Mouse (Mus musculus): ENCODE data around the gene Skap2. TPM values are rescaled to one million over a fixed set of nuclear protein-coding genes. Genes with fewer than 3 reads are reported as not detected.

Gene Skap2
- total and polyA plus RNA-seq, 2 experiments from 2014 or later = 11.5 to 12.5 TPM

DNA sequence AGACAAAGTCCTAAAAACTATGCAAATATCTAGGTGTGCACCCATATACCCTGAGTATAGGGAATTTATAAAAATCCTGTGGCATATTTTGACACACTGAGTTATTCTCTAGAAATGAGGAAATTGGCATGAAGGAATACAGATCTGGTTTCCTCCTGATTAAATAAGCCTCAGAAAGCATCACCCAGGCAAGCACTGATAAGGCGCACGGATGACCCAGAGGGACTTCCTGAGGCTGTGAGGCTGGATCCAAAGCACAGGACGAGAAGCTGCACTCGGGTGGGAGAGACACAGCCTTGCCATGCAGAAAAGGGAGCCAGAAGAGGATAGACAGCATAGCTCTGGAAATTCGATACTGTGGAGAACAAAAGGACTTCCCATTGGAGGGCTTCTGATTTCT, 12.4 kb upstream of the Skap2 start:
- no peak for TF ChIP-seq CTCF (IDR thresholded peaks at IDR 0.05)
- Histone ChIP-seq H3K36me3 (ENCODE audit: insufficient read depth, low read length) (no peaks in the 10 kb centered on the region), H3K27ac (ENCODE audit: low read depth, low read length) (no peak overlapping the region), H3K27me3 (ENCODE audit: insufficient read depth, low read length) (no peaks in the 10 kb centered on the region), H3K4me1 (ENCODE audit: insufficient read depth, low read length) (no peaks in the 10 kb centered on the region; the same call in 1 of the 2 replicates), H3K9me3 (ENCODE audit: low read length) (no peaks in the 10 kb centered on the region), H3K4me2 (ENCODE audit: low read depth, low read length, poor library complexity, severe bottlenecking) (no peak overlapping the region), H3K9ac (replicated peaks; ENCODE audit: low read length, poor library complexity, severe bottlenecking) (no peak overlapping the region), H3K4me3 (ENCODE audit: low read depth, low read length) (no peak overlapping the region)
- no peak for DNase-seq (ENCODE audit: low spot score)
- 54% methylated on average over 5 of the region's 5 CpGs for WGBS
- no peak for ATAC-seq (ENCODE audit: low FRiP score)

DNA sequence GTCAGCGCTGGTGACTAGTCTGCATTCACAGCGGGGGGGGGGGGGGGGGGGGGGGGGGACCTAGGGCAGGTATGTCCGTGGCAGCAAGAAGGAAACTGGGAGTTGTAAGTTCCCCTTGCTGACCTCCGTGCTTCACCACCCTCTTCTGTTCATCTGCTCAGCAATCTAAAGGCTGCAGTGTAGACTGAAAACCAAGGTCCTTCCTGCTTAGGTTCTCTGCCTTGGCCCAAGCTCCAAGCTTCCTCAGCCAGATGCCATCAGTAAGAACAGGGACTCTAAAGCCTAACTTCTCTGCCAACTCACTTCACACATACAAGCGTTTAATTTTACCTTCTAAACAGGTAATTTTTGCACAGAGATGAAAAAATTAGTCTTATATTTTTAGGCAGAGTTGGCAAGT, 10.0 kb upstream of the Skap2 start:
- no peak overlapping the region for H3K4me3 ChIP-seq (ENCODE audit: low read depth, low read length)
- TF ChIP-seq CTCF (IDR thresholded peaks at IDR 0.05) = no peak
- 47% methylated on average over 4 of the region's 5 CpGs for WGBS
- H3K27me3 ChIP-seq (ENCODE audit: insufficient read depth, low read length) = no peaks in the 10 kb centered on the region
- no peak overlapping the region for H3K4me2 ChIP-seq (ENCODE audit: low read depth, low read length, poor library complexity, severe bottlenecking)
- ATAC-seq (ENCODE audit: low FRiP score) (no peak), DNase-seq (ENCODE audit: low spot score) (no peak)
- H3K36me3 ChIP-seq (ENCODE audit: insufficient read depth, low read length) = no peaks in the 10 kb centered on the region
- no peaks in the 10 kb centered on the region; the same call in 1 of the 2 replicates for H3K4me1 ChIP-seq (ENCODE audit: insufficient read depth, low read length)
- no peak overlapping the region for H3K9ac ChIP-seq (replicated peaks; ENCODE audit: low read length, poor library complexity, severe bottlenecking)
- no peaks in the 10 kb centered on the region for H3K9me3 ChIP-seq (ENCODE audit: low read length)
- no peak overlapping the region for H3K27ac ChIP-seq (ENCODE audit: low read depth, low read length)

DNA sequence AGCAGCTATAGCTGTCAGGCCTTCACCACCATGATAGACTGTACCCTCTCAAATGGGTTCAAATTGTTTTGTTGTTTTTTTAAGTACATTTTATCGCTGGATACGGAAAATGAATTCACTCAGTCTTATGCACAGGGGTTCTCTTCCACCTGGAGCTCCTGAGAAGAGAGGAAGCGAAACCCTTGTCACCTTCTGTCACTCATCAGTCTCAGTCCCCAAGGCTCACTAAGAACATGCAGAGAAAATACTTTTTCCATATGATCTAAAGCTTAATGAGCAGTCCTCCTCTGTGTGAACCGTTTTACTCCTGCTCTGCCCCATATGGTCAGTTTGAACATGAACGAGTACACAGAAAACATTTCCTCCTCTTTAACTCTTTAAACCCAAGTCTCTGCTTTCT, 7.9 kb upstream of the Skap2 start:
- Histone ChIP-seq H3K36me3 (ENCODE audit: insufficient read depth, low read length) (no peaks in the 10 kb centered on the region), H3K9me3 (ENCODE audit: low read length) (no peaks in the 10 kb centered on the region), H3K9ac (replicated peaks; ENCODE audit: low read length, poor library complexity, severe bottlenecking) (no peak overlapping the region), H3K27ac (ENCODE audit: low read depth, low read length) (no peak overlapping the region), H3K4me2 (ENCODE audit: low read depth, low read length, poor library complexity, severe bottlenecking) (no peak overlapping the region), H3K27me3 (ENCODE audit: insufficient read depth, low read length) (no peaks in the 10 kb centered on the region), H3K4me1 (ENCODE audit: insufficient read depth, low read length) (no peaks in the 10 kb centered on the region), H3K4me3 (ENCODE audit: low read depth, low read length) (no peak overlapping the region)
- TF ChIP-seq CTCF (IDR thresholded peaks at IDR 0.05) = no peak
- DNase-seq (ENCODE audit: low spot score) (no peak), ATAC-seq (ENCODE audit: low FRiP score) (no peak)
- WGBS = 86% methylated on average over 5 of the region's 5 CpGs

DNA sequence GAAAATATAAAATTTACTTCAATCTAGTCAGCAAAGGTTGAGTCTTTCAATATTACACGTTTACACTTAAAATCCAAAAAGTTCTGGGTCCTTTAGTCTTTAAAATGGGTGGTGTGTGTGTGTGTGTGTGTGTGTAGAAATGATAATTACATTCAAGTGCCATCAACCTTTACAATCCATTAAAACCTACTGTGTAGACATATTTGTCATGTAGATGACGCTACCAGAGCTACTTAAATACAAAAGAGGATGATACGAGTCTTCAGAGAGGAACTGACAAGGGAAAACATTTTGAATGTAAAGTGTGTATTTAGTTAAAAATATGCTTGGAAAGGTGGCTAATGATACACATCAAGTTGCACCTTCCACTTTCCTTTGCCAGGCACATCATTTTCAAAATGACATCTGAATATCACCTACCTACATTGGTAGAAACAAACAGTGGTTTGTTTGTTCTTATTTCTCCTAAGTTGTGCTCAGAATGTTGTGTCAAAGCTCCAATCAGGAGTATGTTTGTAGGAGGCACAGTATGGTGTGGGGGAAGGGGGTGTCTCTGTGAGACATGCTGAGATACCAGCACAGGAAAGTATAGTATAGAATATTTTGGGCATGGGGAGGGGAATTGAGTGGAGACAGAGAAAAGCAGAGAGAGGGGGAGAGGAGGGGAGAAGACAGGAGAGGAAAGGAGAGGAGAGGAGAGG, 1.0 kb upstream of the Skap2 start:
- peak overlapping the region; percentile 51; the same call in 1 of the 2 replicates for H3K9ac ChIP-seq (replicated peaks; ENCODE audit: low read length, poor library complexity, severe bottlenecking)
- peaks cover 34% of the 10 kb centered on the region for H3K27me3 ChIP-seq (ENCODE audit: insufficient read depth, low read length)
- H3K9me3 ChIP-seq (ENCODE audit: low read length) = no peaks in the 10 kb centered on the region
- peak overlapping the region; percentile 60 for H3K4me3 ChIP-seq (ENCODE audit: low read depth, low read length)
- ATAC-seq (ENCODE audit: low FRiP score) (no peak), DNase-seq (ENCODE audit: low spot score) (no peak)
- H3K36me3 ChIP-seq (ENCODE audit: insufficient read depth, low read length) = no peaks in the 10 kb centered on the region
- H3K4me1 ChIP-seq (ENCODE audit: insufficient read depth, low read length) = no peaks in the 10 kb centered on the region; the same call in 1 of the 2 replicates
- peak overlapping the region; percentile 80 for H3K4me2 ChIP-seq (ENCODE audit: low read depth, low read length, poor library complexity, severe bottlenecking)
- WGBS = 13% methylated on average over 3 of the region's 3 CpGs
- TF ChIP-seq CTCF (IDR thresholded peaks at IDR 0.05) = no peak
- H3K27ac ChIP-seq (ENCODE audit: low read depth, low read length) = no peak overlapping the region

DNA sequence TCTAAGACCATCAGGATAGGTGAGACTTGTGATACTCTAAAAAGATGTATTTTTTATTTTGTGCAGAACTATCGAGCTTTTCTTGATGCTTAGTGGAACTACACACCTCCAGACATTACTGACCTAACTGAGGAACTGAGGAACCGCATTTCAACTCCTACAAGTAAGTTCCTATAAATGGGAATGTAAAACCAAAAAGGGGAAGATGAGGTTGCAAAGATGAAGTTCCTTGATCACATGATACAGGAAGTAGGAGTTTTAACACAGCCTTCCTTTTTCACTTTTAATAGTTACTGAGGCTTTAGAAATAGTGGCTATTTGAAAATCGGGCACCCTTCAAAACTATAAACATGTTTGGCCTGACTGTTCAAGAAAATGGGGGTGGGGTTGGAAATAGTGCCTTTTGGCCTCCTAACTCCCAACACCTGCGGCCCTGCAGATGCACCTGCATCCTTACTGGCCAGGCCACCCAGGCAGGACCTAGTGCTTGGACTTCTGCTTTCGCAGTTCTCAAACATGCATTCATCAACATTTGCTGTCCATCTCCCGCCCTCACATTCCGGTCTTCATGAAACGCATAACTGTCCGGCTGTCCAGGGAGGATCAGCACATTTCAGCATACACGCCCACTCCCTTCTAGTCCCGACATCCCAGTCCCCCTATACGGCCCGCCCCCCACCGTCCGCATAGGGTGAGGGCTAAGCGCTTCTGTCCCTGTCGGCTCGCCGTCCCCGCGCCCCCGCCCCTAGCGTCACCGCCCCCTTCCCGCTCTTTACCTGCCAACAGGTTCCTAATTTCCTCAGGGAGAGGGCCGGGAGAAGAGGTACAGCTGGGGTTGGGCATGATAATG, 565 bp downstream of the Skap2 start:
- Histone ChIP-seq H3K4me3 (ENCODE audit: low read depth, low read length) (peak overlapping the region; percentile 60), H3K4me2 (ENCODE audit: low read depth, low read length, poor library complexity, severe bottlenecking) (peak overlapping the region; percentile 80), H3K4me1 (ENCODE audit: insufficient read depth, low read length) (no peaks in the 10 kb centered on the region; the same call in 1 of the 2 replicates), H3K9ac (replicated peaks; ENCODE audit: low read length, poor library complexity, severe bottlenecking) (peak overlapping the region; percentile 51), H3K9me3 (ENCODE audit: low read length) (no peaks in the 10 kb centered on the region), H3K27me3 (ENCODE audit: insufficient read depth, low read length) (peaks cover 50% of the 10 kb centered on the region), H3K36me3 (ENCODE audit: insufficient read depth, low read length) (no peaks in the 10 kb centered on the region), H3K27ac (ENCODE audit: low read depth, low read length) (no peak overlapping the region)
- 9% methylated on average over 25 of the region's 26 CpGs for WGBS
- no peak for DNase-seq (ENCODE audit: low spot score)
- ATAC-seq (ENCODE audit: low FRiP score) = peak; percentile 80
- TF ChIP-seq CTCF (IDR thresholded peaks at IDR 0.05) = no peak

DNA sequence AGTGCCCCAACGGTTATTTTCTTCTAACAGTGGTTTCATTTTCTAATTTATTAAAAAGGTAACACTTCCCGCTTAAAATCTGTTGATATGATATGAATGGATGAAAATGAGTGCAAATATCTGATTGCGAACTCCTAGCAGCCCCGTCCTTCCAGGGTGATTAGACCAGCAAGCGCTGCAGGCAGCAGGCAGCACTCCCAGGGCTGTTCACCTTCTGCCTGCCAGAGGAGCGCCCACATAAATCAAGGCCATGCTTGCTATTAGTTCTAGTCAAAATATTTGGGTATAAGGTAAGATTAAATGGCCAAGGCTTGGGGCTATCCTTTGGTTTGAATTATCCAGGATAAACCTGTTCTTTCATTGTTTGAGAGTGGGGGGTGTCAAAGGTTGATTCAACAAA, 3.0 kb downstream of the Skap2 start:
- WGBS = 63% methylated on average over 6 of the region's 6 CpGs
- Histone ChIP-seq H3K4me2 (ENCODE audit: low read depth, low read length, poor library complexity, severe bottlenecking) (no peak overlapping the region), H3K27me3 (ENCODE audit: insufficient read depth, low read length) (peaks cover 60% of the 10 kb centered on the region), H3K9me3 (ENCODE audit: low read length) (no peaks in the 10 kb centered on the region), H3K27ac (ENCODE audit: low read depth, low read length) (no peak overlapping the region), H3K4me1 (ENCODE audit: insufficient read depth, low read length) (no peaks in the 10 kb centered on the region; the same call in 1 of the 2 replicates), H3K4me3 (ENCODE audit: low read depth, low read length) (no peak overlapping the region), H3K36me3 (ENCODE audit: insufficient read depth, low read length) (no peaks in the 10 kb centered on the region), H3K9ac (replicated peaks; ENCODE audit: low read length, poor library complexity, severe bottlenecking) (no peak overlapping the region)
- DNase-seq (ENCODE audit: low spot score) (no peak), ATAC-seq (ENCODE audit: low FRiP score) (no peak)
- no peak for TF ChIP-seq CTCF (IDR thresholded peaks at IDR 0.05)
